Mouse (Mus musculus) lung, postnatal 14 days (tissue): ENCODE results near the gene Ubn2.
"Not testable (repeated sequence)": the region's sequence is repeated elsewhere in the genome, so short reads cannot be mapped to it uniquely, and the experiment has no call there.

ENCODE experiments used
- DNase-seq: peaks from one replicate; pipeline ENCODE4 v3.0.0; 2021

Gene Ubn2

GRCm38 (mm10) chr6:38534640-38535365, 101.1 kb downstream of the Ubn2 start:
- DNase-seq: peak; percentile 100

- DNase-seq: no peak
These were observed 101.6 kb downstream of the Ubn2 start for GRCm38 (mm10) chr6:38535366-38535690.

GRCm38 (mm10) chr6:38535788-38536187, 102.0 kb downstream of the Ubn2 start:
- DNase-seq: no peak

GRCm38 (mm10) chr6:38544141-38544540, 110.4 kb downstream of the Ubn2 start:
- DNase-seq: not testable (repeated sequence)

GRCm38 (mm10) chr6:38547005-38547404, 113.3 kb downstream of the Ubn2 start:
- not testable (repeated sequence) for DNase-seq

GRCm38 (mm10) chr6:38547707-38548106, 114.0 kb downstream of the Ubn2 start:
- no peak for DNase-seq

- not testable (repeated sequence) for DNase-seq
These were observed 114.8 kb downstream of the Ubn2 start for GRCm38 (mm10) chr6:38548595-38548994.

GRCm38 (mm10) chr6:38549840-38550239, 116.1 kb downstream of the Ubn2 start:
- DNase-seq: not testable (repeated sequence)

- DNase-seq: peak; percentile 78
These were observed 116.7 kb downstream of the Ubn2 start for GRCm38 (mm10) chr6:38550250-38551061.

GRCm38 (mm10) chr6:38551062-38551988, 117.6 kb downstream of the Ubn2 start, which contains the start of gene Luc7l2:
Gene Luc7l2, plus strand, starts transcription at chr6:38551334.
- peak; percentile 96 for DNase-seq

GRCm38 (mm10) chr6:38551989-38552635, 118.4 kb downstream of the Ubn2 start:
- peak; percentile 98 for DNase-seq

- DNase-seq: no peak
These were observed 118.9 kb downstream of the Ubn2 start for GRCm38 (mm10) chr6:38552636-38553000.
